Mouse (Mus musculus): ENCODE results near the gene Sim2.

- TF ChIP-seq EP300 (IDR thresholded peaks at IDR 0.05; ENCODE audit: low read depth) (no peak), CTCF (IDR thresholded peaks at IDR 0.05; ENCODE audit: low read depth) (no peak)
Observed at GRCm38 (mm10) chr16:94081596-94081995, 3.1 kb upstream of the Sim2 start.

Data from liver, embryonic 14.5 days (tissue).